ENCODE assay signal across 8 mouse cellular contexts in the genomic region with DNA sequence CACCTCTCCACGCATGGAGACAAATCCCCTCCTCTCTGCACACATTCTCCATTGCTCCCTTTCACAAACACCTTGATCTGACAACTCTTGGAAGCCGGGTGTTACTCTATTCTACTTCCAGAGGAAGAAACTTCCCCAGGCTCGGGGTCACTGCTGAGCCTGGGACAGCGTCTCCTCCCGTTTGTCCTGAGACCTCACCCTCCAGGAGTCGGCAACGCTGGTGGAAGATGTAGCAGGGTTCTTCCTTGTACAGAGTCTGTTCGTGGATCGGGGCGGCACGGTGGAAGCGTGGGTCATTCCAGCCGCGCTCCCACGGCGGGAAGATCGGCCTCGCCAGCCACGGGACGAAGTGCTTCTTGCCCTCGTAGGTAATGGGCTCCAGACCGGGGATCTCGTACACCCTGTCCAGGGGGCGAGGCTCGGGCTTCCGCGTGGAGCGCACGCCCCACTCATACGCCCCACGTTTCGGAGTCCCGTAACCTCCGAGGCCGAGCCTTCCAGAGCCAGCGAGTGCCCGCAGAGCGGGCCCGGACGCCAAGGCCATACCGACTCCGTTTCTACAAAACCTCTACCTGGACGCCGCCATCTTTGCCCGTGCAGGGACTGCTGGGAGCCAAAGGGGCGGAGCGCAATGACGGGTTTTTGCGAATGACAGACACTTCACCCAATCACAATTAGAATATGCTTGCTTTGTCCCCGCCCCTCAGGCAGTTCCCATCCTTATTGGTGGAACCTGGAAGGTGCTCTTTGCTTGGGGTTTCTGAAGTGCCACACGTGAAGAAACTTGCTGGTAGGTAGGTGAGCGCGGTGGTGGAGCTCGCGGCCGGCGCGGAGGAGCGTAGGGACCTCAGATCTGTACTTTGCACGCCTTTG. TPM values are rescaled to one million over a fixed set of nuclear protein-coding genes. Genes with fewer than 3 reads are reported as not detected.
DNase-seq lines count a peak whose midpoint lies in the region; ATAC-seq lines count a peak whose summit lies in the region.

A gene (minus strand): TSS at position 617 of the 873 bp plus-strand sequence.
A gene (plus strand): TSS at position 737 of the 873 bp plus-strand sequence.

- H3K4me1 ChIP-seq in intestine, embryonic 14.5 days (replicated peaks; ENCODE audit: control insufficient read depth, insufficient read depth, low read length): peaks cover 9% of the 10 kb centered on the region

- peak; percentile 98 for ATAC-seq in intestine, embryonic 14.5 days (replicated peaks; ENCODE audit: low FRiP score, low TSS enrichment, low read depth)

- peak within 1 kb of the TSS; percentile 92 for H3K4me3 ChIP-seq in intestine, embryonic 14.5 days (ENCODE audit: low read depth, low read length)

- H3K27me3 ChIP-seq in intestine, embryonic 14.5 days (replicated peaks; ENCODE audit: control insufficient read depth, insufficient read depth, low read length): no peaks in the 10 kb centered on the region

- intact Hi-C loops in left cerebral cortex, postnatal 14 days (cut with DNase I): loop anchor here (5.0 kb wide), 2 partner anchors 96 to 229 kb away; no protein-coding TSS in a partner anchor

- peak within 1 kb of the TSS; percentile 68 for H3K4me2 ChIP-seq in intestine, embryonic 14.5 days (ENCODE audit: low read length)

- H3K9me3 ChIP-seq in intestine, embryonic 14.5 days (ENCODE audit: control insufficient read depth, low read length): no peaks in the 10 kb centered on the region

- peaks cover 34% of the 10 kb centered on the region for H3K36me3 ChIP-seq in intestine, embryonic 14.5 days (ENCODE audit: control insufficient read depth, insufficient read depth, low read length)

- peak within 1 kb of the TSS; percentile 80 for H3K9ac ChIP-seq in intestine, embryonic 14.5 days (ENCODE audit: low read length)

- DNase-seq in adrenal gland, adult 18-20 months (ENCODE audit: low spot score in 2 of 2): peak; percentile 92 to 95
- peak; percentile 97 for DNase-seq in embryo, embryonic 11 days
- DNase-seq in gastrocnemius, postnatal 25 days: peak; percentile 95
- peak; percentile 97 for DNase-seq in intestine, embryonic 14.5 days (ENCODE audit: low spot score)
- DNase-seq in left cerebral cortex, postnatal 14 days (ENCODE audit: low spot score in 2 of 2): peak; percentile 97
- peak; percentile 97 for DNase-seq in mesoderm, embryonic 11.5 days (ENCODE audit: low read depth, low spot score)
- DNase-seq in right cerebral cortex, postnatal 36 days (ENCODE audit: low spot score in 2 of 2): peak; percentile 93 to 96
- peak; percentile 96 for DNase-seq in yolk sac, embryonic 10.5 days (ENCODE audit: low spot score)

- peak within 1 kb of the TSS; percentile 24; the same call in 1 of the 2 replicates for H3K27ac ChIP-seq in intestine, embryonic 14.5 days (ENCODE audit: low read depth)

- WGBS in intestine, embryonic 14.5 days: 1% methylated on average over 60 of the region's 60 CpGs

RNA-seq across cellular contexts. Expression of the first gene that starts in this region (rescaled TPM):
- 100 to 1,000 TPM in 1 of 2 experiments, 10 to 100 TPM in 1; 94.2 to 105 TPM for total RNA-seq in adrenal gland, adult 18-20 months (2021)
- total RNA-seq in gastrocnemius, postnatal 25 days (2021): 10 to 100 TPM; 82.0 to 95.5 TPM
- 118 and 121 TPM in 2 replicates for polyA plus RNA-seq in intestine, embryonic 14.5 days (2014; fragmentation: Nextera tagmentation; extraction: Ambion mirVana)
- 10 to 100 TPM; 64.9 to 67.0 TPM for total RNA-seq in left cerebral cortex, postnatal 14 days (2021)

RNA-seq across cellular contexts. Expression of the second gene that starts in this region (rescaled TPM):
- 10 to 100 TPM; 19.8 to 23.1 TPM for total RNA-seq in adrenal gland, adult 18-20 months (2021)
- 10 to 100 TPM; 16.8 to 18.0 TPM for total RNA-seq in gastrocnemius, postnatal 25 days (2021)
- 4.9 and 8.7 TPM in 2 replicates for polyA plus RNA-seq in intestine, embryonic 14.5 days (2014; fragmentation: Nextera tagmentation; extraction: Ambion mirVana)
- total RNA-seq in left cerebral cortex, postnatal 14 days (2021): 1 to 10 TPM; 4.6 to 7.7 TPM

Comparison
In these comparisons a context has a peak if more than half of its experiments do, and no peak if none do; other contexts are left out.
1. Peak in every context shown above with its lines: DNase-seq, ATAC-seq, H3K4me3 ChIP-seq and H3K27ac ChIP-seq.